Mouse (Mus musculus) macrophage (primary cell): ENCODE measurements around the gene Agfg2. TPM values are rescaled to one million over a fixed set of nuclear protein-coding genes. Genes with fewer than 3 reads are reported as not detected.

Experiments used
- polyA plus RNA-seq: library from polyadenylated mRNA; stranded (reverse); fragments of 250-400 nt; gene quantifications from 3 replicates; pipeline ENCODE4 v1.2.4, GENCODE M21; 2018; ENCODE audit warnings: inconsistent platforms

Agfg2 gene
- polyA plus RNA-seq, 1 experiment from 2014 or later, result 12.1 TPM

Other genes starting within 250 kb of the Agfg2 start
- gene Zan, start 207.7 kb downstream of the Agfg2 start, polyA plus RNA-seq, result 0.01 to 0.05 TPM in 2 of 3 replicates, not detected in the other
- 7.6 to 26.0 TPM (median 19.4 TPM) in 3 replicates for gene Pop7, start 182.2 kb downstream of the Agfg2 start, polyA plus RNA-seq
- gene Gigyf1, start 166.2 kb downstream of the Agfg2 start, polyA plus RNA-seq, result 8.7 to 17.9 TPM (median 11.5 TPM) in 3 replicates
- gene Epo, start 151.5 kb downstream of the Agfg2 start, polyA plus RNA-seq, result not detected in 3 replicates
- 139 to 347 TPM (median 316 TPM) in 3 replicates for gene Gnb2, start 151.2 kb downstream of the Agfg2 start, polyA plus RNA-seq
- gene Actl6b, start 131.2 kb downstream of the Agfg2 start, polyA plus RNA-seq, result not detected in 3 replicates
- 0.14 to 0.17 TPM in 2 of 3 replicates, not detected in the other for gene Tfr2, start 114.9 kb downstream of the Agfg2 start, polyA plus RNA-seq
- 35.3 to 72.3 TPM (median 54.2 TPM) in 3 replicates for gene Mospd3, start 83.7 kb downstream of the Agfg2 start, polyA plus RNA-seq
- 0.41 to 0.44 TPM in 2 of 3 replicates, not detected in the other for gene Pcolce, start 70.9 kb downstream of the Agfg2 start, polyA plus RNA-seq
- 0.09 TPM in 1 of 3 replicates, not detected in the others for gene Fbxo24, start 55.7 kb downstream of the Agfg2 start, polyA plus RNA-seq
- gene Lrch4, start 55.6 kb downstream of the Agfg2 start, polyA plus RNA-seq, result 51.6 to 108 TPM (median 60.3 TPM) in 3 replicates
- gene Gm20605, start 55.6 kb downstream of the Agfg2 start, polyA plus RNA-seq, result 4.9 to 17.8 TPM (median 5.5 TPM) in 3 replicates
- 5.2 to 25.3 TPM (median 10.5 TPM) in 3 replicates for gene Sap25, start 43.4 kb downstream of the Agfg2 start, polyA plus RNA-seq
- 0.09 TPM in 1 of 3 replicates, not detected in the others for gene Irs3, start 39.0 kb downstream of the Agfg2 start, polyA plus RNA-seq
- 0.07 to 0.23 TPM (median 0.21 TPM) in 3 replicates for gene Nyap1, start 56.9 kb upstream of the Agfg2 start, polyA plus RNA-seq
- 84.4 to 112 TPM (median 101 TPM) in 3 replicates for gene Tsc22d4, start 61.0 kb upstream of the Agfg2 start, polyA plus RNA-seq
- gene Ppp1r35, start 94.1 kb upstream of the Agfg2 start, polyA plus RNA-seq, result 2.7 to 25.9 TPM (median 20.7 TPM) in 3 replicates
- 23.9 to 28.3 TPM (median 26.6 TPM) in 3 replicates for gene Mepce, start 102.9 kb upstream of the Agfg2 start, polyA plus RNA-seq
- gene Zcwpw1, start 103.1 kb upstream of the Agfg2 start, polyA plus RNA-seq, result 1.8 to 4.1 TPM (median 2.8 TPM) in 3 replicates
- gene Pilra, start 151.6 kb upstream of the Agfg2 start, polyA plus RNA-seq, result 5.9 to 17.4 TPM (median 7.6 TPM) in 3 replicates
- 7.2 to 9.0 TPM (median 7.9 TPM) in 3 replicates for gene Pilrb1, start 173.4 kb upstream of the Agfg2 start, polyA plus RNA-seq
- gene Pilrb2, start 187.1 kb upstream of the Agfg2 start, polyA plus RNA-seq, result 12.2 to 15.9 TPM (median 14.4 TPM) in 3 replicates
- not detected in 3 replicates for gene Cyp3a13, start 236.9 kb upstream of the Agfg2 start, polyA plus RNA-seq